Mouse (Mus musculus) MEL (cell line): ENCODE measurements around the gene Traf2.

Experiments
- CTCF ChIP-seq, 3 experiments: IDR thresholded peaks in 2 of 3; conservative IDR thresholded peaks in 1 of 3; 2 replicates each; pipeline ENCODE4 v1.5.1; 2011 to 2012; ENCODE audit warnings: low read length in 3 of 3, low read depth in 2 of 3, mild to moderate bottlenecking in 2 of 3, improper control_type of control experiment in 1 of 3, inconsistent platforms in 1 of 3, mixed read lengths in 1 of 3, moderate library complexity in 1 of 3; ENCODE audit not compliant: control insufficient read depth in 1 of 3, insufficient read depth in 1 of 3, poor library complexity in 1 of 3, severe bottlenecking in 1 of 3
- POLR2A ChIP-seq, 2 experiments: IDR thresholded peaks; 2 replicates each; pipeline ENCODE4 v1.6.1; 2011 to 2012; ENCODE audit warnings: low read length in 2 of 2, mild to moderate bottlenecking in 2 of 2, control low read depth in 1 of 2, improper control_type of control experiment in 1 of 2, low read depth in 1 of 2, moderate library complexity in 1 of 2; ENCODE audit not compliant: control insufficient read depth in 1 of 2, insufficient read depth in 1 of 2, poor library complexity in 1 of 2

GRCm38 (mm10) chr2:25545996-25546810 is 537 bp downstream of the Traf2 start:
- TF ChIP-seq CTCF (IDR thresholded peaks at IDR 0.05 in 2 of 3, conservative IDR thresholded peaks at IDR 0.05 in 1 of 3; ENCODE audit: control insufficient read depth in 1 of 3, insufficient read depth in 1 of 3, low read depth in 2 of 3, low read length in 3 of 3, poor library complexity in 1 of 3, severe bottlenecking in 1 of 3) (no peak), POLR2A (IDR thresholded peaks at IDR 0.05; ENCODE audit: control insufficient read depth in 1 of 2, insufficient read depth in 1 of 2, low read depth in 1 of 2, low read length in 2 of 2, poor library complexity in 1 of 2) (no peak; a peak in 1 of 4 replicates)
